Mouse (Mus musculus) forebrain, embryonic 14.5 days (tissue): ENCODE measurements around the gene Pkd1l3. TPM values are rescaled to one million over a fixed set of nuclear protein-coding genes. Genes with fewer than 3 reads are reported as not detected.
A peak's percentile ranks its signal among the peaks of the same experiment; 100 is the strongest.

ENCODE experiments used
- ATAC-seq: fragments of 200-750 bp; cut with Nextera tagmentation; 2 replicates; pipeline ENCODE4 v1.8.0; 2017; ENCODE audit warnings: mild to moderate bottlenecking, moderate library complexity
- DNase-seq: peaks from one replicate; pipeline ENCODE4 v3.0.0-alpha.2; 2015; ENCODE audit warnings: low spot score
- H3K27ac ChIP-seq: fragments of 300-500 bp; sonication (generic); 2 replicates; pipeline ENCODE4 v1.5.1; 2014; ENCODE audit warnings: low read depth, mild to moderate bottlenecking, control low read depth, low read length, moderate library complexity
- H3K27me3 ChIP-seq: fragments of 300-500 bp; sonication (generic); replicated peaks from 2 replicates; pipeline ENCODE4 v1.6.1; 2014; ENCODE audit warnings: low read length, control low read depth, mixed read lengths; ENCODE audit not compliant: control insufficient read depth, insufficient read depth
- H3K36me3 ChIP-seq: fragments of 300-500 bp; sonication (generic); 2 replicates; pipeline ENCODE4 v1.6.1; 2014; ENCODE audit warnings: low read length, control low read depth; ENCODE audit not compliant: control insufficient read depth, insufficient read depth
- H3K4me1 ChIP-seq: fragments of 300-500 bp; sonication (generic); 2 replicates; pipeline ENCODE4 v1.6.1; 2014; ENCODE audit warnings: antibody characterized with exemption, low read length, control low read depth; ENCODE audit not compliant: control insufficient read depth, insufficient read depth
- H3K4me2 ChIP-seq: fragments of 300-500 bp; sonication (generic); 2 replicates; pipeline ENCODE4 v1.6.1; 2014; ENCODE audit warnings: mild to moderate bottlenecking, control low read depth, low read length
- H3K4me3 ChIP-seq: fragments of 300-500 bp; sonication (generic); 2 replicates; pipeline ENCODE4 v1.5.1; 2014; ENCODE audit warnings: low read depth, low read length, control low read depth
- H3K9ac ChIP-seq: fragments of 300-500 bp; sonication (generic); 2 replicates; pipeline ENCODE4 v1.6.1; 2014; ENCODE audit warnings: mild to moderate bottlenecking, low read length, control low read depth, moderate library complexity
- H3K9me3 ChIP-seq: fragments of 300-500 bp; sonication (generic); replicated peaks from 2 replicates; pipeline ENCODE4 v1.6.1; 2016; ENCODE audit warnings: low read length, control low read depth, mixed read lengths; ENCODE audit not compliant: control insufficient read depth
- WGBS: fragments of 180-500 bp; shearing (Covaris S2); extraction: QIAGEN DNeasy Blood & Tissue Kit; methylation state at CpG from one replicate; pipeline ENCODE4 v1.1.7; 2014; 5-methylcytosine and 5-hydroxymethylcytosine counted together
- polyA plus RNA-seq: library from polyadenylated mRNA; unstranded; fragments of >200 nt; fragmentation: Nextera tagmentation; extraction: Ambion mirVana; gene quantifications from 2 replicates; pipeline ENCODE4 v1.2.1, GENCODE M21; 2014

Pkd1l3 gene
- polyA plus RNA-seq, 1 experiment from 2014 or later = not detected

GRCm38 (mm10) chr8:109681535-109681934 lies 67.2 kb downstream of the Pkd1l3 start:
- ATAC-seq = no peak
- Histone ChIP-seq H3K9ac (no peak overlapping the region), H3K9me3 (no peaks in the 10 kb centered on the region), H3K4me2 (no peak overlapping the region), H3K27ac (no peak overlapping the region), H3K4me1 (no peaks in the 10 kb centered on the region), H3K4me3 (no peak overlapping the region), H3K36me3 (peaks cover 70% of the 10 kb centered on the region), H3K27me3 (no peaks in the 10 kb centered on the region)
- 84% methylated on average over 3 of the region's 3 CpGs for WGBS
- DNase-seq = no peak

GRCm38 (mm10) chr8:109682120-109682519 lies 67.8 kb downstream of the Pkd1l3 start:
- no peak overlapping the region for H3K4me2 ChIP-seq
- WGBS = 93% methylated on average over 5 of the region's 5 CpGs
- H3K36me3 ChIP-seq = peaks cover 64% of the 10 kb centered on the region

GRCm38 (mm10) chr8:109687248-109687647 lies 72.9 kb downstream of the Pkd1l3 start:
- peaks cover 18% of the 10 kb centered on the region for H3K36me3 ChIP-seq
- no peak overlapping the region for H3K4me2 ChIP-seq
- peaks cover 13% of the 10 kb centered on the region for H3K4me1 ChIP-seq
- no peak for ATAC-seq
- no peak overlapping the region for H3K9ac ChIP-seq
- no peak overlapping the region for H3K4me3 ChIP-seq
- H3K9me3 ChIP-seq = no peaks in the 10 kb centered on the region
- 97% methylated on average over 5 of the region's 5 CpGs for WGBS
- H3K27ac ChIP-seq = no peak overlapping the region
- DNase-seq = no peak
- no peaks in the 10 kb centered on the region for H3K27me3 ChIP-seq

More at GRCm38 (mm10) chr8:109682120-109682519, 67.8 kb downstream of the Pkd1l3 start:
- no peak for DNase-seq
- ATAC-seq = no peak
- Histone ChIP-seq H3K9ac (no peak overlapping the region), H3K4me1 (no peaks in the 10 kb centered on the region), H3K4me3 (no peak overlapping the region), H3K27me3 (no peaks in the 10 kb centered on the region), H3K27ac (no peak overlapping the region), H3K9me3 (no peaks in the 10 kb centered on the region)

- DNase-seq (peak; percentile 43), ATAC-seq (no peak)
- H3K4me2 ChIP-seq = peak overlapping the region; percentile 76
- no peak overlapping the region for H3K27ac ChIP-seq
- H3K9ac ChIP-seq = peak overlapping the region; percentile 81
- 58% methylated on average over 5 of the region's 5 CpGs for WGBS
- H3K4me1 ChIP-seq = peaks cover 13% of the 10 kb centered on the region
- H3K4me3 ChIP-seq = peak overlapping the region; percentile 63
- H3K27me3 ChIP-seq = no peaks in the 10 kb centered on the region
- H3K9me3 ChIP-seq = no peaks in the 10 kb centered on the region
- no peaks in the 10 kb centered on the region for H3K36me3 ChIP-seq
Measured at GRCm38 (mm10) chr8:109691769-109692168, 77.5 kb downstream of the Pkd1l3 start.

GRCm38 (mm10) chr8:109692443-109693145 lies 78.3 kb downstream of the Pkd1l3 start:
- Histone ChIP-seq H3K27ac (peak overlapping the region; percentile 63), H3K9ac (peak overlapping the region; percentile 81), H3K4me2 (peak overlapping the region; percentile 76), H3K4me3 (peak overlapping the region; percentile 63), H3K36me3 (no peaks in the 10 kb centered on the region), H3K9me3 (no peaks in the 10 kb centered on the region), H3K4me1 (peaks cover 13% of the 10 kb centered on the region), H3K27me3 (no peaks in the 10 kb centered on the region)
- ATAC-seq (peak; percentile 61), DNase-seq (peak; percentile 33)
- WGBS = 2% methylated on average over 38 of the region's 38 CpGs

GRCm38 (mm10) chr8:109693146-109693900 lies 79.0 kb downstream of the Pkd1l3 start, which contains the start of gene Ist1:
Gene Ist1, minus strand, starts transcription at chr8:109693260.
- peak within 1 kb of the TSS; percentile 81 for H3K9ac ChIP-seq
- DNase-seq (peak; percentile 100), ATAC-seq (peak; percentile 99)
- no peaks in the 10 kb centered on the region for H3K27me3 ChIP-seq
- no peaks in the 10 kb centered on the region for H3K36me3 ChIP-seq
- peak within 1 kb of the TSS; percentile 63 for H3K27ac ChIP-seq
- H3K9me3 ChIP-seq = no peaks in the 10 kb centered on the region
- H3K4me1 ChIP-seq = peaks cover 13% of the 10 kb centered on the region
- H3K4me2 ChIP-seq = peak within 1 kb of the TSS; percentile 76
- peak within 1 kb of the TSS; percentile 63 for H3K4me3 ChIP-seq
- WGBS = under 1% methylated on average over 57 of the region's 57 CpGs

GRCm38 (mm10) chr8:109694154-109694553 lies 79.8 kb downstream of the Pkd1l3 start:
- Histone ChIP-seq H3K4me2 (peak overlapping the region; percentile 76; the same call in 1 of the 2 replicates), H3K9me3 (no peaks in the 10 kb centered on the region), H3K4me1 (peaks cover 13% of the 10 kb centered on the region), H3K27me3 (no peaks in the 10 kb centered on the region), H3K27ac (no peak overlapping the region), H3K9ac (no peak overlapping the region), H3K4me3 (no peak overlapping the region), H3K36me3 (no peaks in the 10 kb centered on the region)
- no peak for ATAC-seq
- WGBS = 51% methylated on average over 6 of the region's 6 CpGs
- no peak for DNase-seq

GRCm38 (mm10) chr8:109697754-109698153 lies 83.4 kb downstream of the Pkd1l3 start:
- no peaks in the 10 kb centered on the region for H3K9me3 ChIP-seq
- H3K4me3 ChIP-seq = no peak overlapping the region
- DNase-seq (no peak), ATAC-seq (no peak)
- H3K27me3 ChIP-seq = 0 out of 2 replicates have a peak, but pooled peaks cover 4% of the 10 kb centered on the region
- H3K36me3 ChIP-seq = no peaks in the 10 kb centered on the region
- H3K27ac ChIP-seq = no peak overlapping the region
- H3K9ac ChIP-seq = no peak overlapping the region
- no peaks in the 10 kb centered on the region for H3K4me1 ChIP-seq
- WGBS = 75% methylated on average over 1 of the region's 1 CpGs
- no peak overlapping the region for H3K4me2 ChIP-seq

- no peaks in the 10 kb centered on the region for H3K36me3 ChIP-seq
- no peak overlapping the region for H3K4me3 ChIP-seq
- no peak overlapping the region for H3K27ac ChIP-seq
- H3K4me2 ChIP-seq = no peak overlapping the region
- DNase-seq = no peak
- 79% methylated on average over 3 of the region's 3 CpGs for WGBS
- 0 out of 2 replicates have a peak, but pooled peaks cover 7% of the 10 kb centered on the region for H3K27me3 ChIP-seq
- no peak for ATAC-seq
- no peaks in the 10 kb centered on the region for H3K9me3 ChIP-seq
- H3K9ac ChIP-seq = no peak overlapping the region
- no peaks in the 10 kb centered on the region for H3K4me1 ChIP-seq
Measured at GRCm38 (mm10) chr8:109698477-109698876, 84.2 kb downstream of the Pkd1l3 start.
